Mouse (Mus musculus): ENCODE results near the gene Gm49027.

The Gm49027 gene

GRCm38 (mm10) chr5:123499717-123500116 lies 25.6 kb downstream of the Gm49027 start:
- peak in 1 of 2 experiments; percentile 27 for DNase-seq

DNA sequence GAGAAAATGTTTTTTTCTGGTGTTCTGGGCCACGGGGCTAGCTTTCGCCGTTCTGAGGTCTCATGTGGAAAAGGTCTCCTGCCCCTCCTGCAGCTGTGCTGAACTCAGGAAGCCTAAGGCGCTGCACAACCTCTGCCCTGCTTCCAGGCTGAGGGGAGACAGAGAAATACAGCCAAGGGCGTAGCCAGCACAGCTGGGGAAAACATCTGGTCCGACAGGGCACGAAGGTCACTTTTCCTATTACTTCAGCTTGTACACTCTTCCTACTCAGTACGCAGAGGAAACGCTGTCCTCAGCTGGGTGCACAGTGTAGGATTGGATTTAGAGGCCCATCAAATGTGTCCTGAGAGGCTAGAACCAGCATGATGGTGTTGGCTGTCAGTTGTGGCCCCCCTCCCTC lies 35.4 kb downstream of the Gm49027 start:
- no peak for DNase-seq

GRCm38 (mm10) chr5:123489112-123489785 lies 36.0 kb downstream of the Gm49027 start, which contains the start of the genes Lrrc43 and Il31:
Lrrc43 (plus strand) TSS chr5:123489305.
Il31 (minus strand) TSS chr5:123489489.
- DNase-seq: no peak

DNA sequence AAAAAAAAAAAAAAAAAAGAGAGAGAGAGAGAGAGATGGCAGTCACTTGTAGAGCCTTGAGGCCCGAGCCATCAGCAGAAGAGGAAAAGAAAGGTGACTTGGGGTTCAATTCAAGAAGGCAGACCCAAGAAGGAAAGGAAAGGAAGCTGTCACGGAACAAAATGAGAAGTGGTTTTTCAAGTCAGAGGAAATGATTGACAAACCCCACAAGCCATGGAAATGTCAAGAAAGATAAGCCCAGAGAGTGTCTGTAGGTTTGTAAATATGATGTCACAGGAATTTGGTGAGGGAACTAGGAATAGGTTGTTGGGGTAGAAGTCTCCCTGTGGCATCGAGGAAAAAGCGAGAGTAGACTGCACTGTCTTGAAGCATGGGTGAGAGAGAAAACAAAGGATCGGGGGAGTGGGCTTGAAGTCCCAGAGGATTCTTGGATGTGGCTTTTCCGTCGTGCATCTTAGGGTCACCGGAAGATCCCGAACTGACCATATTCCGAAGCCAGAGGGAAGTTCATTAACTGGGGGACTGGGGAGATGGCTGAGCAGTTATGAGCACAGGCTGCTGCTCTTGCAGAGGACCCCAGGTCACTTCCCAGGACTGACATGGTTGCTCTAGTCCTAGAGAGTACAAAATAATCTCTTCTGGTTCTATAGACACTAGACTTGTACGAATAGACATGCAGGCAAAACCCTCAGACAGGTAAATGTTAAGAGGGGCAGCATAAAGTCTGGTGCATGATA lies 37.5 kb downstream of the Gm49027 start:
- no peak for DNase-seq

GRCm38 (mm10) chr5:123473817-123474216 lies 51.5 kb downstream of the Gm49027 start:
- DNase-seq: no peak

- DNase-seq: no peak
Observed at GRCm38 (mm10) chr5:123470784-123471400, 54.4 kb downstream of the Gm49027 start.

DNA sequence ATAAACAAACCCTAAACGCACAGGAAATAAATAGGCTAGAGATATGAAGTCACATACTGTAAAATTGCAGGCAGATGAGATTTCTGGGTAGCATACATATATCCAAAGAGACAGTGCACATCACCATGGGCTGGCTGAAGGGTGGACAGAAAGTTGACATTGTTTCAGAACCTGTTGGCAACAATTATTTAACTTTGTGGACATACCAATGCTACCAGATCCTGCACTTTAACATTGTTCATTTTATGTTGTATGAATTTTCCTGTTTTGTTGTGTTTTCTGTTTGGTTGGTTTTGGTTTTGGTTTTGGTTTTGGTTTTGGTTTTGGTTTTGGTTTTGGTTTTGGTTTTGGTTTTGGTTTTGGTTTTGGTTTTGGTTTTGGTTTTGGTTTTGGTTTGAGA lies 60.6 kb downstream of the Gm49027 start:
- no peak for DNase-seq
